Mouse (Mus musculus): ENCODE data around the gene Calhm5.

DNA sequence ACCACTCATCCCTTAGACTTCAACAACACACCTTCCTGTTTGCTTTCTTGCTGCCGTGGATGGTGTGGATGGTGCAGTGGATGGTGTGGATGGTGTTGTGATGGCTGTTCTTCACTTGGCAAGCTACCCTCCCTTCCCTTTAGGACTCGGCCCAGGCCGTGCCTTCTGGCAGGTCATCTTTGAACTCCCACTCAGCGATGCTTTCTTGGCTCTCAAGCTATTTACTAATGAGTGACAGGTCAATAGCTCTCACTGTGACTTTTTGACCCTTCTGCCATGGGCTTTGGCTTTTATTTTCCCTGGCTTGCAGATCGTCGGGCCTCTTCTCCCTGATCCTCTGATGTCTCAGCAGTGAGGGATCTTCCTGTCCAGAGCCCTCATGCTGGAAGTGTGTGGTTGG lies 40.1 kb upstream of the Calhm5 start:
- no peak for TF ChIP-seq CTCF (IDR thresholded peaks at IDR 0.05; ENCODE audit: extremely low read depth, insufficient read length, insufficient replicate concordance, low read depth, low read length)
- TF ChIP-seq POLR2A (IDR thresholded peaks at IDR 0.05; ENCODE audit: low read depth, low read length), result no peak

All from small intestine, adult 2 months (tissue).